Mouse (Mus musculus): Measurements from ENCODE around the gene Dntt. TPM values are rescaled to one million over a fixed set of nuclear protein-coding genes. Genes with fewer than 3 reads are reported as not detected.

The Dntt gene
- polyA plus RNA-seq (2014; fragmentation: Nextera tagmentation; extraction: Ambion mirVana) = not detected in 2 replicates

- H3K27ac ChIP-seq (ENCODE audit: low read depth) = no peak within 1 kb of the TSS
- H3K4me3 ChIP-seq (ENCODE audit: low read depth, low read length) = no peak within 1 kb of the TSS
- no peaks in the 10 kb centered on the region for H3K9me3 ChIP-seq (ENCODE audit: control insufficient read depth, low read length)
- DNase-seq (ENCODE audit: low spot score) (no peak), ATAC-seq (replicated peaks; ENCODE audit: low FRiP score, low TSS enrichment, low read depth) (no peak)
- H3K36me3 ChIP-seq (ENCODE audit: control insufficient read depth, insufficient read depth, low read length) = no peaks in the 10 kb centered on the region
- no peaks in the 10 kb centered on the region for H3K4me1 ChIP-seq (replicated peaks; ENCODE audit: control insufficient read depth, insufficient read depth, low read length)
- no peaks in the 10 kb centered on the region for H3K27me3 ChIP-seq (replicated peaks; ENCODE audit: control insufficient read depth, insufficient read depth, low read length)
- H3K4me2 ChIP-seq (ENCODE audit: low read length) = no peak within 1 kb of the TSS
- WGBS = 84% methylated on average over 6 of the region's 6 CpGs
- H3K9ac ChIP-seq (ENCODE audit: low read length) = no peak within 1 kb of the TSS
Measured at GRCm38 (mm10) chr19:41029219-41029618, at the start of gene Dntt. Gene Dntt, plus strand, starts transcription at chr19:41029275.

DNA sequence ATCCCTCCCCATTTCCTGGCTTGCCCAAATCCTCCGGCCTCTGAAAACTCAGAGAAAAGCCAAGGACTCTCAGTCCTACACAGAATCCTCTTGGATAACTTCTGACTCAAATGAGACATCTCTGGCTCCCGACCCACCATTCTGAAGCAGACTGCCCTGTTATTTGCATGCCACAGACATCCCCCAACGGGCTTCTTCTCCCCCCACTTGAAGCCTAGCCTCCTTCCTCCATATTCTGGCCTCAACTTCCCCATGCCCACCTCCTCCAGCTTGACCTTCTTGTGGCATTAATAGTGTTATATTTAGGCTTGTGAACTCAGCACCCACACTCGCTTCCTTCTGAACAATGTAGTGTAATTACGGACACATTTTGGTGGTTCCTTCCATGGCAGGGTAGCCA is 48.4 kb upstream of the Dntt start:
- WGBS = 83% methylated on average over 5 of the region's 5 CpGs
- Histone ChIP-seq H3K27me3 (replicated peaks; ENCODE audit: control insufficient read depth, insufficient read depth, low read length) (no peaks in the 10 kb centered on the region), H3K36me3 (ENCODE audit: control insufficient read depth, insufficient read depth, low read length) (no peaks in the 10 kb centered on the region), H3K4me1 (replicated peaks; ENCODE audit: control insufficient read depth, insufficient read depth, low read length) (no peaks in the 10 kb centered on the region), H3K4me2 (ENCODE audit: low read length) (no peak overlapping the region), H3K9me3 (ENCODE audit: control insufficient read depth, low read length) (no peaks in the 10 kb centered on the region), H3K27ac (ENCODE audit: low read depth) (no peak overlapping the region), H3K4me3 (ENCODE audit: low read depth, low read length) (no peak overlapping the region), H3K9ac (ENCODE audit: low read length) (no peak overlapping the region)
- DNase-seq (ENCODE audit: low spot score) (no peak), ATAC-seq (replicated peaks; ENCODE audit: low FRiP score, low TSS enrichment, low read depth) (no peak)

DNA sequence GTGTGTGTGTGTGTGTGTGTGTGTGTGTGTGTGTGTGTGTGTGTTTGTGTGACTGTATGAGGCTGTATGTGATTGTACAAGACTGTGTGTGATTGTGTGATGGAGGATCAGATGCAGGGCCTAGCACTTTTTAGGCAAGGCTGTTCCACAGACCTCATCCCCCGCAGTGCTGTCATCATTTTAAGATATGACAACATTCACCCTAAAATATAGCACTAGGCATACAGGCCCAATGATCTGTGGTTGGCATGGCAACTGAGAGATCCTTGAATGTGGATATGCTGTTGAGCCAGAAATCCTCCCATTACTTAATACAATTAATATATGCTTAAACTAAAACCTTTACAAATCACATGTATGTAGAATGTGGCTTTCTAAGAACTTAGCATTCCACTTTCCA is 44.5 kb upstream of the Dntt start:
- no peaks in the 10 kb centered on the region for H3K27me3 ChIP-seq (replicated peaks; ENCODE audit: control insufficient read depth, insufficient read depth, low read length)
- no peak for ATAC-seq (replicated peaks; ENCODE audit: low FRiP score, low TSS enrichment, low read depth)
- no peaks in the 10 kb centered on the region for H3K36me3 ChIP-seq (ENCODE audit: control insufficient read depth, insufficient read depth, low read length)
- no peaks in the 10 kb centered on the region for H3K4me1 ChIP-seq (replicated peaks; ENCODE audit: control insufficient read depth, insufficient read depth, low read length)
- H3K4me2 ChIP-seq (ENCODE audit: low read length) = no peak overlapping the region
- no peak overlapping the region for H3K27ac ChIP-seq (ENCODE audit: low read depth)
- H3K9me3 ChIP-seq (ENCODE audit: control insufficient read depth, low read length) = no peaks in the 10 kb centered on the region
- no peak overlapping the region for H3K9ac ChIP-seq (ENCODE audit: low read length)
- WGBS = 96% methylated on average over 1 of the region's 1 CpGs
- H3K4me3 ChIP-seq (ENCODE audit: low read depth, low read length) = no peak overlapping the region
- DNase-seq (ENCODE audit: low spot score) = no peak

DNA sequence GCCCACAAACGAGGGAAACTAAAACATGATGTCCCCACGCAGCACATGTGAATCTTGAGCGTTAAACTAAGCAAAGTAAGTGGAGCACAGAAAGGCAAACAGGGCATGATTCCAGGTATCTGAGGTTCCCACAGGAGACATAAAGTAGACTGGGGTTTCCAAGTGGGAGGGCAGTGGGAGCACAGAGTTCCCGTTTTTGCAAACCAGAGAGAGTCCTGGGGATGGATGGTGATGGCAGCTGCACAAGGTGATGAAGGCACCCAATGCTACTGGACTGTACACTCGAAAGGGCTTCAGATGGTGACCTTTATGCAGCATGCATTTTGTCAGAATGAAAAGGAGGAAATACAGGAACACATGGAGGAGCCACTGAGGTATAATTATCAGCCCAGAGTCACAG is 40.2 kb upstream of the Dntt start:
- DNase-seq (ENCODE audit: low spot score) (no peak), ATAC-seq (replicated peaks; ENCODE audit: low FRiP score, low TSS enrichment, low read depth) (no peak)
- Histone ChIP-seq H3K4me2 (ENCODE audit: low read length) (no peak overlapping the region), H3K9ac (ENCODE audit: low read length) (no peak overlapping the region), H3K36me3 (ENCODE audit: control insufficient read depth, insufficient read depth, low read length) (no peaks in the 10 kb centered on the region), H3K27me3 (replicated peaks; ENCODE audit: control insufficient read depth, insufficient read depth, low read length) (no peaks in the 10 kb centered on the region), H3K4me1 (replicated peaks; ENCODE audit: control insufficient read depth, insufficient read depth, low read length) (no peaks in the 10 kb centered on the region), H3K27ac (ENCODE audit: low read depth) (no peak overlapping the region), H3K9me3 (ENCODE audit: control insufficient read depth, low read length) (no peaks in the 10 kb centered on the region), H3K4me3 (ENCODE audit: low read depth, low read length) (no peak overlapping the region)
- 79% methylated on average over 5 of the region's 5 CpGs for WGBS

DNA sequence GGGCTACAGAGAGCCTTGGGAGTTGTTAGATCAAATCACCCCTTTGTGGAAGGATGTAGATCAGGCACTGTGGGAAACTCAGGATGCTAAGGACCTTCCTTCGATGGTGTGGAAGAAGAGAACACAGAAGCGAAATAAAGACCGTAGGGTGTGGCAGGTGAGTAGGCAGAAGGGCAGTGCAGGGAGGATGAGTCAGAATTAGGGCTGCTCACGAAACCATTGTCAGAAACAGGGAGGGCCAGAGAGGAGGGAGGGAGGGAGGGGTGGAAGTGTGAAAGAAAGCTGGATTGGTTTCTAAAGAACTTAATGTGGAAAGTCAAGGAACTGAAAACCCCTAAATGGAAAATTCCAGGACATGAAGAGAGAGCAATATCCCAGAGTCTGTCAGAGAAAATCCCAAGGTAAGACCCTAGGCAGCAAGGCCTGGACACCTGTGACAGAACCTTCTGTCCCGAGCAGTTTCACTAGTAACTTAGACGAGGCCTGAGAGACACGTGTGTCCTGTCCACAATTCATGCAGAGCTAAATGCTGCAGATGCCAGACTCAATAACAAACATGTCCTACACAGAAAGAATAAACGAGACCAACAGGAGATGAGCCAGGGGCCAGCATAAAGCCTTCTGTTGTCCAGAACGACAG is 39.0 kb upstream of the Dntt start:
- Histone ChIP-seq H3K27ac (ENCODE audit: low read depth) (no peak overlapping the region), H3K36me3 (ENCODE audit: control insufficient read depth, insufficient read depth, low read length) (no peaks in the 10 kb centered on the region), H3K4me1 (replicated peaks; ENCODE audit: control insufficient read depth, insufficient read depth, low read length) (no peaks in the 10 kb centered on the region), H3K9me3 (ENCODE audit: control insufficient read depth, low read length) (no peaks in the 10 kb centered on the region), H3K4me2 (ENCODE audit: low read length) (no peak overlapping the region), H3K27me3 (replicated peaks; ENCODE audit: control insufficient read depth, insufficient read depth, low read length) (no peaks in the 10 kb centered on the region), H3K4me3 (ENCODE audit: low read depth, low read length) (no peak overlapping the region), H3K9ac (ENCODE audit: low read length) (no peak overlapping the region)
- WGBS = 78% methylated on average over 9 of the region's 9 CpGs
- ATAC-seq (replicated peaks; ENCODE audit: low FRiP score, low TSS enrichment, low read depth) = no peak
- no peak for DNase-seq (ENCODE audit: low spot score)

DNA sequence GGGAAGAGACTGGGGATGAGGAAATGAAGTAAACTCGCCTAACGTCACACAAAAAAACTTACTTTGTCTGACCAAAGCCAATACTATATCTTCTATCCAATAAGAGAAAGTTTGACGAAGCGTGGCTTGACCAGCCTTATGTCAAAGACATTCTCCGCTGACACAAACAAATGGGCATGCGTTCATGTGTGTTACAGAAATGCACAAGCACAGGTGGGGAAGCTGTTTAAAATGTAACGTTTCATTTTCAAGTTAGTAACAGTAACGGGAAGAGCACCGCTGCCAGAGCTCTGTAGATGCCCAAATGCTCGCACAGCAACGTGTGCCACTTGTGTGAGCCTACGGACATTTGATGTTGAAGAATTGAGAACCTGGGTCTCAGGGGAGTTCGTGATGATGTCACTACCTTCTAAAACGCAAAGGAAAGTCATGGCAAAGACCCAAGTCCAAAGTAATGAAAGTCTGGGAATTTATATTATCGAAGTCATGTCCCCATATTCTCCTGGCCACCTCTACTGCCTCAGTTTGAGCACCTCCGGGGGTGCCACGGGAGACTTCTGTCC is 38.2 kb upstream of the Dntt start:
- DNase-seq (ENCODE audit: low spot score) (no peak), ATAC-seq (replicated peaks; ENCODE audit: low FRiP score, low TSS enrichment, low read depth) (no peak)
- H3K27me3 ChIP-seq (replicated peaks; ENCODE audit: control insufficient read depth, insufficient read depth, low read length) = no peaks in the 10 kb centered on the region
- no peak overlapping the region for H3K27ac ChIP-seq (ENCODE audit: low read depth)
- no peak overlapping the region for H3K9ac ChIP-seq (ENCODE audit: low read length)
- H3K4me3 ChIP-seq (ENCODE audit: low read depth, low read length) = no peak overlapping the region
- no peaks in the 10 kb centered on the region for H3K36me3 ChIP-seq (ENCODE audit: control insufficient read depth, insufficient read depth, low read length)
- no peak overlapping the region for H3K4me2 ChIP-seq (ENCODE audit: low read length)
- no peaks in the 10 kb centered on the region for H3K9me3 ChIP-seq (ENCODE audit: control insufficient read depth, low read length)
- WGBS = 93% methylated on average over 17 of the region's 17 CpGs
- H3K4me1 ChIP-seq (replicated peaks; ENCODE audit: control insufficient read depth, insufficient read depth, low read length) = no peaks in the 10 kb centered on the region

GRCm38 (mm10) chr19:40991626-40992025 is 37.4 kb upstream of the Dntt start:
- WGBS = 70% methylated on average over 7 of the region's 7 CpGs
- Histone ChIP-seq H3K27me3 (replicated peaks; ENCODE audit: control insufficient read depth, insufficient read depth, low read length) (no peaks in the 10 kb centered on the region), H3K27ac (ENCODE audit: low read depth) (no peak overlapping the region), H3K36me3 (ENCODE audit: control insufficient read depth, insufficient read depth, low read length) (no peaks in the 10 kb centered on the region), H3K4me2 (ENCODE audit: low read length) (no peak overlapping the region), H3K4me1 (replicated peaks; ENCODE audit: control insufficient read depth, insufficient read depth, low read length) (no peaks in the 10 kb centered on the region), H3K9ac (ENCODE audit: low read length) (no peak overlapping the region), H3K4me3 (ENCODE audit: low read depth, low read length) (no peak overlapping the region), H3K9me3 (ENCODE audit: control insufficient read depth, low read length) (no peaks in the 10 kb centered on the region)
- DNase-seq (ENCODE audit: low spot score) (no peak), ATAC-seq (replicated peaks; ENCODE audit: low FRiP score, low TSS enrichment, low read depth) (no peak)

DNA sequence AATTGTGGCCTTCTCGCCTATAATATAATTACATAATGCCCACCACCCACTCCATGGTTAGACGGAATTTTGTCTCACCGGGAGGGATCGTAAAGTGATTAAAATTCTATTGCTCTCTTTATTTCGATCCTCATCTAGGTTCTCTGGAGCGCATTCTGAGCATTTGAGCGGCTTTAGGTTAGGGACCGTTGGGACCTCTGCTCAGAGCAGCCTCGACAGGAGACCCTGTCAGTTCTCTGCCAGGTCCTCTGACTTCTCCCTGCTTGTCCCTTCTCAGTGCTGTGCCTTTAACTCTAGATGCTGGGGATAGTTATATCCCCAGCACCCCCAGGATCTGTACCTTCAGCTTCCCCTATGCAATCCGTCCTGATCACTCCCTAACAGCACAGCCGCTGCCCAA is 37.0 kb upstream of the Dntt start:
- Histone ChIP-seq H3K36me3 (ENCODE audit: control insufficient read depth, insufficient read depth, low read length) (no peaks in the 10 kb centered on the region), H3K9ac (ENCODE audit: low read length) (no peak overlapping the region), H3K9me3 (ENCODE audit: control insufficient read depth, low read length) (no peaks in the 10 kb centered on the region), H3K27me3 (replicated peaks; ENCODE audit: control insufficient read depth, insufficient read depth, low read length) (no peaks in the 10 kb centered on the region), H3K4me2 (ENCODE audit: low read length) (peak overlapping the region; percentile 20; the same call in 1 of the 2 replicates), H3K27ac (ENCODE audit: low read depth) (no peak overlapping the region), H3K4me1 (replicated peaks; ENCODE audit: control insufficient read depth, insufficient read depth, low read length) (no peaks in the 10 kb centered on the region), H3K4me3 (ENCODE audit: low read depth, low read length) (no peak overlapping the region)
- DNase-seq (ENCODE audit: low spot score) (no peak), ATAC-seq (replicated peaks; ENCODE audit: low FRiP score, low TSS enrichment, low read depth) (no peak)
- 63% methylated on average over 11 of the region's 11 CpGs for WGBS

GRCm38 (mm10) chr19:40992517-40993044 is 36.5 kb upstream of the Dntt start:
- Histone ChIP-seq H3K4me3 (ENCODE audit: low read depth, low read length) (no peak overlapping the region), H3K4me2 (ENCODE audit: low read length) (peak overlapping the region; percentile 20)

More at GRCm38 (mm10) chr19:40992517-40993044, 36.5 kb upstream of the Dntt start:
- WGBS = 73% methylated on average over 8 of the region's 8 CpGs
- Histone ChIP-seq H3K27ac (ENCODE audit: low read depth) (no peak overlapping the region), H3K36me3 (ENCODE audit: control insufficient read depth, insufficient read depth, low read length) (no peaks in the 10 kb centered on the region), H3K4me1 (replicated peaks; ENCODE audit: control insufficient read depth, insufficient read depth, low read length) (no peaks in the 10 kb centered on the region), H3K9me3 (ENCODE audit: control insufficient read depth, low read length) (no peaks in the 10 kb centered on the region), H3K27me3 (replicated peaks; ENCODE audit: control insufficient read depth, insufficient read depth, low read length) (no peaks in the 10 kb centered on the region), H3K9ac (ENCODE audit: low read length) (no peak overlapping the region)
- DNase-seq (ENCODE audit: low spot score) (no peak), ATAC-seq (replicated peaks; ENCODE audit: low FRiP score, low TSS enrichment, low read depth) (no peak)
